Mouse (Mus musculus) bone marrow, adult 2 months (tissue): ENCODE measurements around the gene Gramd1b. TPM values are rescaled to one million over a fixed set of nuclear protein-coding genes. Genes with fewer than 3 reads are reported as not detected.

Source experiments
- H3K27ac ChIP-seq: fragments of 200-500 bp; 2 replicates; pipeline ENCODE4 v1.5.1; 2012; ENCODE audit warnings: low read depth, mild to moderate bottlenecking, control low read depth, inconsistent platforms, low read length; ENCODE audit not compliant: control insufficient read depth, poor library complexity, insufficient read depth
- H3K4me1 ChIP-seq: fragments of 200-500 bp; 2 replicates; pipeline ENCODE4 v1.6.1; 2011; ENCODE audit warnings: low read length; ENCODE audit not compliant: control insufficient read depth, insufficient read depth
- H3K4me3 ChIP-seq: fragments of 200-500 bp; replicated peaks from 2 replicates; pipeline ENCODE3; 2011; ENCODE audit warnings: mild to moderate bottlenecking, low read depth, low read length, control low read depth; ENCODE audit not compliant: control insufficient read depth
- CTCF ChIP-seq: fragments of 200-500 bp; IDR thresholded peaks from 2 replicates; pipeline ENCODE4 v1.5.1; 2011; ENCODE audit warnings: low read length, control low read depth; ENCODE audit not compliant: control insufficient read depth, insufficient read depth
- POLR2A ChIP-seq: fragments of 200-500 bp; IDR thresholded peaks from 2 replicates; pipeline ENCODE4 v1.6.1; 2011; ENCODE audit warnings: low read depth, mild to moderate bottlenecking, control low read depth, low read length, borderline replicate concordance; ENCODE audit not compliant: control insufficient read depth
- WGBS: fragments of 180-500 bp; shearing (Covaris S2); methylation state at CpG from one replicate; pipeline ENCODE4 v1.1.7; 2018; 5-methylcytosine and 5-hydroxymethylcytosine counted together
- polyA plus RNA-seq: library from polyadenylated mRNA; stranded (reverse); fragments of >200 nt; gene quantifications from 2 replicates; pipeline ENCODE4 v1.2.4, GENCODE M21; 2011; ENCODE audit warnings: low replicate concordance; ENCODE audit not compliant: missing spikeins, insufficient read depth, insufficient read length

The Gramd1b gene
- polyA plus RNA-seq, 1 experiment = 15.8 TPM

DNA sequence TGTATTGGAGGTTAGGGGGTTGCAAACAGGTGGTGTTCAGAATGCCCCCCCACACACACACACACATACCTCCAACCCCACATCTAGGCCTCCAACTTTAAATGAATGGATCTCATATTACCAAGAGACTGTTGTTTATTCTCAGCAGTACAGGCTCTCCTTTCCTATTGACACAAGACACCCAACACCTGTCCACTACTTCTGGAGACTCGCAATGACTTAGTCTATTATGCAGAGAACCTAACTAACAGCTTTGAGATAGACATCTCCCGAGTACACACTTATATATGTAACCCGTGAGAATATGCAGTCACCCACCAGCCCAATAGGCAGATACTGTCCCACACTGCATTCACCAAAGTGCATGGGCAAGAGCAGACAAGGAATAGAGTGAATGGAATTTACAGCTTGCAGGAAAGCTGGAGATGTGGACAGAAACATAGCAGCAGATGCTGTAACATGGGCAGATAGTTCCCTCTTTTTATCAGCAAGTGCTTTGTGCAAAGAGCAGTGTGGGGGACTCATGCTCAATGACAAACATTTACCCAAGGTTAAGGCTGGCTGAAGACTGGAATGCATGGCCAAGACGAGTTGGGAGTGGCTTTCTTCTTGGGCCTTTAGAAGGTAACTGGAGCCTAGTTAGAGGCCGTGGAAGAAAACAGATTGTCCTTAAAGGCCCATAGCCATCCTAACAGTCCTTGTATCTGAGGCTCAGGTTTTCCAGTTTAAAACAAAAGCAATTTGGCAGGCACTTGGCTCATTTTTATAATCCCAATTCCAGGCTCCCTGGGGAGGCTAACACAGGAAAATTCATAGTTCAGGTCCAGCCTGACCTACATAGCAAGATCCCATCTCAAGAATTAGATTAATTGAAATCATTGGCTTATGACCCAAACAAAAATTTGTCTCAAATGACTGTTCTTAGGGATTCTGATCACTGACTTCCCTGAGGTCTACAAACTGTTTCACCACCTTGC lies 71.6 kb downstream of the Gramd1b start:
- H3K4me3 ChIP-seq = no peak overlapping the region
- 67% methylated on average over 5 of the region's 5 CpGs for WGBS
- H3K27ac ChIP-seq = peak overlapping the region; percentile 26; the same call in 1 of the 2 replicates
- peaks cover 2% of the 10 kb centered on the region for H3K4me1 ChIP-seq
- TF ChIP-seq CTCF = no peak
- no peak for TF ChIP-seq POLR2A

DNA sequence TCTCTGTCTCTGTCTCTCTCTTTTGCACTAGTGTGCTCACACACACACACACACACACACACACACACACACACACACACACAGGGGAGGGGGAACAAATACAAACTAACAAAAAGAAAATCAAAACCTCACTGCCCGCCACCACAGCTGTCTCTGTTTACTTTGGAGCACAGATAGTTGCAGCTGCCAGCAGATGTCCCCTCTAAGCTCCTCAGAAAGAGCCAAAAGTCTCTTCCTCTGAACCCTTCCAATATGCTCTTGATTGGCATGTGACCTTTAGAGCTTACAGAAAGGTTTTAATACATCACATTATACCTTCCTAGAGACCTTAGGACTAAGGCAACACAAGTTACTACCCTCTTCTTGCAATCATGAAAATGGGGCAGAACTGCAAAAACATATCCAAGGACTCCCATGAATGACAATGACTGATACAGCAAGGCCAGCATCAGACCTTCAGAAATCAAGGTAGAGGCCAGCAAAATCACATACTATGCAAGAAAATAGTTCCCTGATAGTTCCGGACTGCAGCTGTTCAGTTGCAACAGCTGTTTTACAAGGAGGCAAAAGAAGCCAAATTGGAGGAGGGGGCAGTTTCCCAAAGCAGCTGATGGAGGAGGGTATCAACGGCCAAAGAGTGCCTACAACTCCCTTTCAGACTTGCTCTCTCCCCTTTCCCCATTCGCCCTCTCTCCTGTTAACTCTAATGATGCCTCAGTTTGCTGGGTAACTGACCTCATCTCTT lies 72.5 kb downstream of the Gramd1b start:
- TF ChIP-seq POLR2A = no peak
- TF ChIP-seq CTCF = no peak
- WGBS = 77% methylated on average over 4 of the region's 4 CpGs
- no peak overlapping the region for H3K4me3 ChIP-seq
- peaks cover 4% of the 10 kb centered on the region for H3K4me1 ChIP-seq
- H3K27ac ChIP-seq = peak overlapping the region; percentile 26; the same call in 1 of the 2 replicates

DNA sequence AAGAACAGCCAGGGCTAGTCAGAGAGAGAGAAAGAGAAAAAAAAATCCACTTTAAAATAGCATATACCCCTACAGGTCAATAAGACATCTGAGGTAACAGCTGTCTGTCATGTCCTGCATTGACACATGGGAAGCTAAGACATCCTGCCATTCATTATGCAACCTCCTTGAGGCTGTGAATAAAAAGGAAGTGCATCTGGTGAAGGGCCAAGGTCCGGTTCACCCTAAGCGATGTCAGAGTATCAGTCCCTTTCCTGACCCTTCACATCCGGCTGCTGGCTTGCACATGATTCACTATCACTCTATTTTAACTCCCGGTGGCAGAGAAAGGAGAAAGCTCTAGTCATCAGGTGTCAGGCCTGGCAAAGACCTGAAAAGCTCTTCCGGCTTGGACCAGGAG lies 73.7 kb downstream of the Gramd1b start:
- 16% methylated on average over 5 of the region's 5 CpGs for WGBS
- no peak for TF ChIP-seq POLR2A
- TF ChIP-seq CTCF = no peak
- peaks cover 4% of the 10 kb centered on the region for H3K4me1 ChIP-seq
- peak overlapping the region; percentile 95 for H3K27ac ChIP-seq
- H3K4me3 ChIP-seq = peak overlapping the region; percentile 48

DNA sequence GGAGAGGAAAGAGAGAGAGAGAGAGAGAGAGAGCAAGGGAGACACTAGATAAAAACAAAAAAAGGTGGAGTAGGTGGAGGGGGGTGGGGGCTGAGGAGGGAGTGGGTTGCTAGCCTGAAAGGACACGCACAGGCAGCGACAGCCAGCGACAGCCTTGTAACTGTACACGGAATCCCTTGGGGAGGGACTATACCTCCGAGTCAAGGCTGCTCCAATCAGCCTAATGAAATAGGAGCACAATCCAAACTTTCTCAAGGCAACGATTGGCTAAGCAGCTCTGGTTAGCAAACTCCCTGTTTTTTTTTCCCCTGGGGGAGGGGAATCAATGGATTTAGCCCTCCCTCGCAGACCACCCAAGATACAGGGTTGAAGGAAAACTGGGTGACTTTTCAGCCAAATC lies 75.0 kb downstream of the Gramd1b start:
- TF ChIP-seq POLR2A = no peak
- TF ChIP-seq CTCF = no peak
- 8% methylated on average over 7 of the region's 7 CpGs for WGBS
- H3K4me1 ChIP-seq = peaks cover 4% of the 10 kb centered on the region
- H3K27ac ChIP-seq = peak overlapping the region; percentile 95
- H3K4me3 ChIP-seq = peak overlapping the region; percentile 65

DNA sequence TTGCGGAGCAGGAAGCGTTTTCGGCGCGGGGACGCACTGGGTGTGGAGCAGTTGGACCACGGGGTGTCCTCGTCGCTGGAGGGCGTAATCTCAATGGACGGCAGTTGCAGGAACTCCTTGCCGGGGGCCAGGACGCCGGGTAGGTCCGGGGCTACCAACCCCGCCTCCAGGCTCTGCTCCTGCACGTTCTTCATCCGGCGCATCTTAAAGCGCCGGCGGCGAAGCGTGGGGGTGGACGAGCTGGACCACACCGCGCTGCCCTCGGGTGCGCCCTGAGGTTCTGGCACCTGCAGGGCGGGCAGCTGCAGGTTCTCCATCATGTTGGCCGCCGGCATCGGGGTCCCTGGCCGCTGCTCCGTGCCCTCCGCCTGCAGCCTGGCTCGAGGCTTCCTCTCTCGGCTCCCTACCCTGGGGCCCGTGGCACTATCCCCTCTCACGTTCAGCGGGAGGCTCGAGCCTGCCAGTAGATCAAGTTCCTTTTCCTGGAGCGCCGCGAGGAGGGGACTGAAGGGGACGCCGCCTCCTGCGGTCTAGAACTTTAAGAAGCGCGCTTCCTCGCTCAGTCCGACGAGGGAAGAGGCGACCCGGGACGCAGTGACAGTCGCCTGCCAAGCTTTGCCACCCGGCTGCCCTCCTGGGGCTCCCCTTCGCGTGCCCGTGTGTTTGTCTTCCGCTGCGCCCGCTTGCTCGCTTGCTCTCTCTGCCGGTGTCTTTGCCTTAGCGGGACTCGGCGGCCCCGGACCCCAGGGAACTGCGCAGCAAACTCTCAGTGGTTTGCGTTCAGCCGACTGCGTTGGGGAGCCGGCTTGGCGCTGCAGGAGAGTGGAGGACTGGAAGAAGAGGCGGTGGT lies 75.6 kb downstream of the Gramd1b start:
- peak overlapping the region; percentile 95 for H3K27ac ChIP-seq
- WGBS = under 1% methylated on average over 77 of the region's 77 CpGs
- TF ChIP-seq POLR2A (peak; percentile 89), CTCF (no peak)
- peaks cover 4% of the 10 kb centered on the region for H3K4me1 ChIP-seq
- H3K4me3 ChIP-seq = peak overlapping the region; percentile 65

DNA sequence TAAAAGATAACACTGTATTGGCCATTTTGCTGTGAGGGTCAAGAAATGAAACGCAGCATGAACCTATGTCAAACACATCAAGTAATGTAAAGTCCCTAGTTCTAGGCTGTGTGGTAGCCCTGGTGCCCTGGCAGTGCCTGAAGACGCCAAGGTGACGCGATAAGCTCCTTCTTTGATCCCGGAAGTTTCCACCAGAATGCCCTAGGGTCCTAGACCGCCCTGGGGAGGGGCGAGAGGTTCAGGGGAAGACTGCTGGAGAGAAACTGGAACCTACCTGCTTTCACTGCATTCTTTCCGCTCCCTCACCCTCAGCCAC lies 76.2 kb downstream of the Gramd1b start:
- H3K27ac ChIP-seq = peak overlapping the region; percentile 95
- TF ChIP-seq POLR2A (no peak; the same call in 1 of the 2 replicates), CTCF (no peak; the same call in 1 of the 2 replicates)
- H3K4me1 ChIP-seq = peaks cover 4% of the 10 kb centered on the region
- peak overlapping the region; percentile 65 for H3K4me3 ChIP-seq
- WGBS = 3% methylated on average over 8 of the region's 8 CpGs

DNA sequence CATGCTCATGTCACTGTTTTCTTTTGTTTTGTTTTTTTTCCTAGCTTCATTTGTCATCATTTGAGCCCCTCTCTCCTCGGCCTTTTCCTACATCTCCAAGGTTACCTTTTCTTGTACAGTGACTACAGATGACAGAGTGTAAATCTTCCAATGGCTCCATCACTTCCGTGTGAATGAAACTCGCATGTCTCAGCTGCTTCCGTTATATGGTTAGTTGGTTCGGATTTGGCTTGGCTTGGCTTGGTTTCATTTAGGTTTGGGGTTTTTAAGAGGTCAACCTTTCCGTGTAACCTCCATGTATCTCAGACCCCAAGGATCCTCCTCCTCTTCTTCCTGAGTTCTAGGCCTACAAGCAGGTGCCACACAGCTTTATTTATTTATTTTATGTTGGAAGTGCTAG lies 77.3 kb downstream of the Gramd1b start:
- H3K4me3 ChIP-seq = no peak overlapping the region
- H3K27ac ChIP-seq = no peak overlapping the region
- WGBS = 89% methylated on average over 6 of the region's 6 CpGs
- TF ChIP-seq POLR2A (no peak), CTCF (no peak)
- H3K4me1 ChIP-seq = peaks cover 4% of the 10 kb centered on the region
